ENCODE assay signal across 13 mouse cellular contexts in genomic region chr6:38120681-38121371, GRCm38 (mm10). TPM values are rescaled to one million over a fixed set of nuclear protein-coding genes. Genes with fewer than 3 reads are reported as not detected.
A peak's percentile ranks its signal among the peaks of the same experiment; 100 is the strongest.
DNase-seq lines count a peak whose midpoint lies in the region; ATAC-seq and TF ChIP-seq lines count a peak whose summit lies in the region.
"Had no signal": no experiment of that assay in that cellular context is flagged by ENCODE, and none has a peak within 500 bp of the region (broad histone marks: within the 10 kb centered on the region; RNA-seq: fewer than 3 reads in every experiment).

No protein-coding gene starts in this region.

- no peaks in the 10 kb centered on the region for H3K27me3 ChIP-seq in limb, embryonic 13.5 days
- H3K27me3 ChIP-seq in limb, embryonic 10.5 days (ENCODE audit: low read depth, poor library complexity, severe bottlenecking): no peaks in the 10 kb centered on the region
- H3K27me3 ChIP-seq in lung, postnatal 0 days (replicated peaks; ENCODE audit: insufficient read depth, low read length): no peaks in the 10 kb centered on the region

- H3K36me3 ChIP-seq in limb, embryonic 13.5 days: peaks cover 10% of the 10 kb centered on the region
- peaks cover 16% of the 10 kb centered on the region for H3K36me3 ChIP-seq in limb, embryonic 10.5 days
- no peaks in the 10 kb centered on the region for H3K36me3 ChIP-seq in lung, postnatal 0 days (ENCODE audit: insufficient read depth, low read length)

- ATAC-seq in limb, embryonic 13.5 days (ENCODE audit: low FRiP score, low read depth): peak; percentile 71
- peak; percentile 85 for ATAC-seq in lung, postnatal 0 days

- WGBS in limb, embryonic 13.5 days: 56% methylated on average over 9 of the region's 9 CpGs
- WGBS in limb, embryonic 10.5 days: 76% methylated on average over 9 of the region's 9 CpGs
- 40% methylated on average over 8 of the region's 9 CpGs for WGBS in lung, postnatal 0 days

- H3K9ac ChIP-seq in limb, embryonic 13.5 days: no peak overlapping the region
- no peak overlapping the region for H3K9ac ChIP-seq in lung, postnatal 0 days (replicated peaks; ENCODE audit: low read depth)

- H3K4me2 ChIP-seq in limb, embryonic 13.5 days (replicated peaks): no peak overlapping the region
- no peak overlapping the region for H3K4me2 ChIP-seq in lung, postnatal 0 days (replicated peaks; ENCODE audit: low read depth, low read length)

- H3K9me3 ChIP-seq in limb, embryonic 13.5 days: 0 out of 2 replicates have a peak, but pooled peaks cover 4% of the 10 kb centered on the region
- no peaks in the 10 kb centered on the region for H3K9me3 ChIP-seq in limb, embryonic 10.5 days (replicated peaks)
- no peaks in the 10 kb centered on the region for H3K9me3 ChIP-seq in lung, postnatal 0 days (ENCODE audit: low read length)

- H3K4me1 ChIP-seq in limb, embryonic 13.5 days: peaks cover 15% of the 10 kb centered on the region
- H3K4me1 ChIP-seq in limb, embryonic 10.5 days: 0 out of 2 replicates have a peak, but pooled peaks cover 10% of the 10 kb centered on the region
- no peaks in the 10 kb centered on the region; the same call in 1 of the 2 replicates for H3K4me1 ChIP-seq in lung, postnatal 0 days (ENCODE audit: insufficient read depth, low read depth, low read length)

- TF ChIP-seq EP300 in lung, postnatal 0 days (IDR thresholded peaks at IDR 0.05): peak; percentile 100

- 0 out of 2 replicates have a peak overlapping the region, but pooled peaks have one; percentile 52 for H3K27ac ChIP-seq in limb, embryonic 13.5 days
- H3K27ac ChIP-seq in limb, embryonic 10.5 days: no peak overlapping the region
- H3K27ac ChIP-seq in lung, postnatal 0 days (ENCODE audit: low read length): peak overlapping the region; percentile 87
- H3K27ac ChIP-seq: left cerebral cortex, adult 2 months had no signal

- H3K4me3 ChIP-seq in limb, embryonic 13.5 days: no peak overlapping the region
- H3K4me3 ChIP-seq in limb, embryonic 10.5 days: no peak overlapping the region
- no peak overlapping the region for H3K4me3 ChIP-seq in lung, postnatal 0 days (ENCODE audit: low read depth, low read length)
- H3K4me3 ChIP-seq: left cerebral cortex, adult 2 months had no signal

- DNase-seq in limb, embryonic 10.5 days (ENCODE audit: low spot score): no peak
- peak; percentile 84 for DNase-seq in kidney, postnatal 14 days
- peak; percentile 95 for DNase-seq in lung, postnatal 0 days (ENCODE audit: low spot score)
- DNase-seq in thymus, postnatal 25 days: peak; percentile 34
- DNase-seq in adrenal gland, postnatal 25 days: no peak
- DNase-seq in heart, postnatal 4 days: no peak
- no peak for DNase-seq in frontal cortex, postnatal 14 days (ENCODE audit: low spot score in 2 of 2)
- DNase-seq: cerebellum, adult 11-12 months; right cerebral cortex, postnatal 25 days had no signal

- TF ChIP-seq CTCF in lung, postnatal 0 days (IDR thresholded peaks at IDR 0.05): no peak

RNA-seq across cellular contexts. Expression of gene Atp6v0a4, which starts 3.6 kb away (rescaled TPM):
- polyA plus RNA-seq in limb, embryonic 13.5 days (2015; fragmentation: Nextera tagmentation; extraction: Ambion mirVana): 0.29 and 0.78 TPM in 2 replicates
- not detected in 2 replicates for polyA plus RNA-seq in limb, embryonic 10.5 days (2016; fragmentation: Nextera tagmentation; extraction: Ambion mirVana)
- polyA plus RNA-seq in lung, postnatal 0 days (2015; fragmentation: Nextera tagmentation; extraction: Ambion mirVana): 16.0 and 20.0 TPM in 2 replicates
- total RNA-seq in adrenal gland, postnatal 25 days (2021): 0.76 and 0.79 TPM in 2 replicates
- total RNA-seq in heart, postnatal 4 days (2021): 1 to 10 TPM; 2.1 to 2.9 TPM
- polyA plus RNA-seq: forebrain, embryonic 11.5 days had no signal

RNA-seq across cellular contexts. Expression of gene Tmem213, which starts 11.8 kb away (rescaled TPM):
- polyA plus RNA-seq in limb, embryonic 13.5 days (2015; fragmentation: Nextera tagmentation; extraction: Ambion mirVana): 0.33 and 0.65 TPM in 2 replicates
- polyA plus RNA-seq in limb, embryonic 10.5 days (2016; fragmentation: Nextera tagmentation; extraction: Ambion mirVana): not detected in 2 replicates
- 66.6 and 99.1 TPM in 2 replicates for polyA plus RNA-seq in lung, postnatal 0 days (2015; fragmentation: Nextera tagmentation; extraction: Ambion mirVana)
- total RNA-seq in adrenal gland, postnatal 25 days (2021): not detected in 2 replicates
- not detected for total RNA-seq in heart, postnatal 4 days (2021)
- total RNA-seq: left cerebral cortex, adult 2 months had no signal
- polyA plus RNA-seq: forebrain, embryonic 11.5 days; heart, embryonic 14.5 days had no signal

Comparison
In these comparisons a context has a peak if more than half of its experiments do, and no peak if none do; other contexts are left out.
1. DNase-seq: peak in kidney, postnatal 14 days (single experiment), lung, postnatal 0 days (single experiment) and thymus, postnatal 25 days (single experiment); none in limb, embryonic 10.5 days (single experiment), adrenal gland, postnatal 25 days (single experiment), heart, postnatal 4 days (single experiment) and frontal cortex, postnatal 14 days (0 of 2).
2. RNA of gene Tmem213, which starts 11.8 kb away (polyA plus RNA-seq): 66.6 to 99.1 TPM in lung, postnatal 0 days; 0.33 to 0.65 TPM in limb, embryonic 13.5 days and not detected in limb, embryonic 10.5 days; every median in the first group is over 10 times any median in the second.